Mouse (Mus musculus) embryo, embryonic 9.5 days (tissue): ENCODE results near the gene Dst.

Experiments used
- DNase-seq: peaks from one replicate; pipeline ENCODE4 v3.0.0-alpha.2; 2017; ENCODE audit errors: extremely low spot score

Gene Dst

DNA sequence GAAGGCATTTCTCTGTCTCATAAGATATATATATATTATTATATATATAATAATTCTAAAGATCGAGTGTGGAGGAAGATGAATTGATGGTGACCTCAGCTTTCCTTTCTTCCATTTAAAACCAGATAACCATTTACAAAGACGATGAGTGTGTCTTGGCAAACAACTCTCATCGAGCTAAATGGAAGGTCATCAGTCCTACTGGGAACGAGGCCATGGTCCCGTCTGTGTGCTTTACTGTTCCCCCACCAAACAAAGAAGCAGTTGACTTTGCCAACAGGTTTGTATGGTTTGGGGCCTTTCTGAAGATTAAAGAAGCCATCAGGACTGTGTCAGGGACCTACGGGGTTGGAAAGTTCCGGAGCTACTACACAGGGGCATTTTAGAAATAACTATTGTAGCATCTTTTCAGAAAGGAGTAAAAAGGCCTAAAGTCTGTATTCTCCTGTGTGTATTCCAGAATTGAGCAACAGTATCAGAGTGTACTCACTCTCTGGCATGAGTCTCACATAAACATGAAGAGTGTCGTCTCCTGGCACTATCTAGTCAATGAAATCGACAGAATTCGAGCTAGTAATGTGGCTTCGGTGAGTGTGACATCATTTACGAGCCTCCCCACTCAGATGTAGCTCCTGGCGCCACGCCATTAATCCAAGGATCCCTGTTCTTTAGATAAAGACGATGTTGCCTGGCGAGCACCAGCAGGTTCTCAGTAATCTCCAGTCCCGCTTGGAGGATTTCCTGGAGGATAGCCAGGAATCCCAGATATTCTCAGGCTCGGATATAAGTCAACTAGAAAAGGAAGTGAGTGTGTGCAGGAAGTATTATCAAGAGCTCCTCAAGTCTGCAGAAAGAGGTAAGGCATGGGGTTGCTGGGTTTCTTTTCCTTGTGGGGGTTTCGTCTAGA, 259.4 kb downstream of the Dst start:
- no peak for DNase-seq

DNA sequence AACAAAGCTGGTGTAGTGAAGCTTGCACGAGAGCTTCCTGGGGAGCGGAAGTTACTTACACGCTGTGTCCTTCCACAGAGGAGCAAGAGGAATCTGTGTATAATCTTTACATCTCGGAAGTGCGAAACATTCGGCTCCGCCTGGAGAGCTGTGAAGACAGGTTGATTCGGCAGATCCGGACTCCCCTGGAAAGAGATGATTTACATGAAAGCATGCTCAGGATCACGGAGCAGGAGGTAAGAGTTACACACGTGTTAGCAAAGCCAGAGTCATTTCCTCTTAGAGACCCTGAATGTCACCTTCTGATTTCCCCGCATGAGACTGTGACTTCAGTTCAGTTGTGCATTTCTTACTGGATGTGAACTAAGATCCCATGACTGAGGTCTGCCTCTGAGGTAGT, 261.1 kb downstream of the Dst start:
- no peak for DNase-seq

DNA sequence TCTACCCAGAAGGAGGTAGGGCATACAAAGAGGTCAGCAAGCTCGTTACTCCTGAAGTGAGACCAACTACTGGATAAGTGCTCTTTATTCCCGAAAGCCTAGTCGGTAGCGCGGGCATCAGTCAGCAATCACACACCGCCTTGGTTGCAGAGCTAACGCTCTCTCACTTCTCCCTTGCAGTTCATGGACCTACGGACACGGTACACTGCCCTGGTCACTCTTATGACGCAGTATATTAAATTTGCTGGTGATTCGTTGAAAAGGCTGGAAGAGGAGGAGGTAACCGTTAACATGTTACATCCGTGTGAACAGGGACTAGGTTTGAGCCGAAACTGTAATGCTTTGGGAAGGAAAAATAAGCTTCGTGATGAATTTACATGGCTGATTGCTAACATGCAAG, 266.5 kb downstream of the Dst start:
- DNase-seq, result no peak

DNA sequence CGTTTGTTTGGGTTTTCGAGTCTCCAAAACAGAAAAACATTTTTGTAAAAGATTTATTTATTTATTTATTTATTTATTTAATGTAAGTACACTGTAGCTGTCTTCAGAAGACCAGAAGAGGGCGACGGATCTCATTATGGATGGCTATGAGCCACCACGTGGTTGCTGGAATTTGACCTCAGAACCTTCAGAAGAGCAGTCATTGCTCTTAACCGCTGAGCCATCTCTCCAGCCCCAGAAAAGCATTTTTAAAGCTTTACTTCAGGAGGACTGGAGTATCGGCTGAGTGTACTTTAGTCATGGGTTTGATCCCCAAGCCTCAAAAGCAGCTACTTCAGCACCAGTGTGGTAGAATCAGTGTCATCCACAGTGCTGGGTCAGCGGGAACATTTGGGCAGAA, 266.9 kb downstream of the Dst start:
- no peak for DNase-seq

DNA sequence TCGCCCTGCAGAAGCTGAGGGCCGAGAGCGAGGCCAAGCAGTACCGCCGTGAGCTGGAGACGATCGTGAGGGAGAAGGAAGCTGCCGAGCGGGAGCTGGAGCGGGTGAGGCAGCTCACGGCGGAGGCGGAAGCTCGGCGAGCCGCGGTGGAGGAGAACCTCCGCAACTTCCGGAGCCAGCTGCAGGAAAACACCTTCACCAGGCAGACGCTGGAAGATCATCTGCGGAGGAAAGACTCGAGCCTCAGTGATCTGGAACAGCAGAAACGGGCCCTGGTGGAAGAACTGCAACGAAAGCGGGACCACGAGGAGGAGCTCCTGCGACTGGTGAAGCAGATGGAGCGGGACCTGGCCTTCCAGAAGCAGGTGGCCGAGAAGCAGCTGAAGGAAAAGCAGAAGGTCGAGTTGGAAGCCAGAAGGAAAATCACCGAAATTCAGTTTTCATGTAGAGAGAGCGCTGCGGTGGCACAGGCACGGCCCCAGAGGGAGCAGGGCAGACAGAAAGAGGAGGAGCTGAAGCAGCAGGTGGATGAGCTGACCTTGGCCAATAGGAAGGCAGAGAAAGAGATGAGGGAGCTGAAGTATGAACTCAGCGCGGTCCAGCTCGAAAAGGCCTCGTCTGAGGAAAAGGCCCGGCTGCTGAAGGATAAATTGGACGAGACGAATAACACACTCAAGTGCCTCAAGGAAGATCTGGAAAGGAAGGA, 270.1 kb downstream of the Dst start:
- no peak for DNase-seq

DNA sequence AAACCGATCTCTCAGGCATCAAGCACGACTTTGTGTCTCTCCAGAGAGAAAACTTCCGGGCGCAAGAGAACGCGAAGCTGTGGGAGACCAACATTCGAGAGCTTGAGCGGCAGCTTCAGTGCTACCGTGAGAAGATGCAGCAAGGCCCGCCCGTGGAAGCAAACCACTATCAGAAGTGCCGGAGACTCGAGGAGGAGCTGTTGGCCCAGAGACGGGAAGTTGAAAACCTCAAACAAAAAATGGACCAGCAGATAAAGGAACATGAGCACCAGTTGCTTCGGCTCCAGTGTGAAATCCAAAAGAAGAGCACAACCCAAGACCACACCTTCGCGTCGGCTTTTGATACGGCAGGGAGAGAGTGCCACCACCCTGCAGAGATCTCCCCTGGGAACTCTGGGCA, 271.7 kb downstream of the Dst start:
- no peak for DNase-seq

DNA sequence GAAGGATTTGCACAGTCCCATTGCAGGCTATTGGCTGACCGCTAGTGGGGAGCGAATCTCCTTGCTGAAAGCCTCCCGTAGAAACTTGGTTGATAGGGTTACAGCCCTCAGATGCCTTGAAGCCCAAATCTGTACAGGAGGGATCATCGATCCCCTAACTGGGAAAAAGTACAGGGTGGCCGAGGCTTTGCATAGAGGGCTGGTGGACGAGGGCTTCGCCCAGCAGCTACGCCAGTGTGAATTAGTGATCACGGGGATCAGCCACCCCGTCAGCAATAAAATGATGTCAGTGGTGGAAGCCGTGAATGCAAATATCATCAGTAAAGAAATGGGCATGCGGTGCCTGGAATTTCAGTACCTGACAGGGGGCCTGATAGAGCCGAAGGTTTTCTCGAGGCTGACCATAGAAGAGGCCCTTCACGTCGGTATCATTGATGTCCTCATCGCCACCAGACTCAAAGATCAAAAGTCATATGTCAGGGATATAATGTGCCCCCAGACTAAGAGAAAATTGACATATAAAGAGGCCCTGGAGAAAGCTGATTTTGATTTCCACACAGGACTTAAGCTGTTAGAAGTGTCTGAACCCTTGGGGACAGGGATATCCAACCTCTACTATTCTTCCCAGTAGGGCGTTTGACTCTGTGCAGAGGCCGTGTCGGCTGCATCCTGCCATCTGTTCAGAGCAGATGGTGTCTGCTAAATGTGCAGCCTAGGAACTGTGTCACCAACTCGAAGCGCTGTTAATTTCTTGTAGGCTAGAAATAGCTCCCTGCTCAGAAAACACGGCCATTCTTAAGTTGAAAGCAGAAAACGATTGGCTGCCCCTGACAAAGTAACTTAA, 274.6 kb downstream of the Dst start:
- DNase-seq, result peak; percentile 6

DNA sequence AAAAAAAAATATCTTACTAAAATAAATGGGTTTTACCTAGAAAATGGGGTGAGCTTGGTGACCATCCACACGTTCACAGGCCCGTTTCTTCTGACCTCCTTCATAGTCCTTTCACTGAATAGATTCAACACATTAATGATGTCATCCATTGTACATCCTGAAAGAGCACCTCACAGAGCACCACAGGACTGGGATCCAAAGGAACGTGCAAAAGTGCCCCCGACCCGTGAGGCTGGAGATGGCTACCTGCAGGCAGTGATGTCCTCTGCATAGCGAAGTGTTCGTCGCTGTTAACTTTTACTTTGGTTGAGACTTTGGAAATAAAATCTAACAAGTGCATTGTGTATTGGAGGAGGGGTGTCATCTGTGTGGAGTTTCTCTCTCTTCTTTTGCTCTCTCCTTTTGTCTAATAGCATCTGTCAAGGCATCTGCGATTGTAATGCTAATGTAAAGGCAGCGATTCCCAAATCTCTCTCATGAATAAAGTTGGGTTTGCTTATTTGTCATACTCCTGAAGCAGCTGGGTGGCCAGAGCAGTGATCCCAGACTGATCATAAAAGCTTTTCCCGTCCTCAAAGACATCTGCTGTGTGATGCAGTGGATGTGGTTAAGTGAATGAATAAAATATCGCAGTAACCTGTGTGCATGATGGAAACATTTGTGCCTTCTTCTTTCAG, 275.4 kb downstream of the Dst start:
- peak; percentile 8 for DNase-seq

DNA sequence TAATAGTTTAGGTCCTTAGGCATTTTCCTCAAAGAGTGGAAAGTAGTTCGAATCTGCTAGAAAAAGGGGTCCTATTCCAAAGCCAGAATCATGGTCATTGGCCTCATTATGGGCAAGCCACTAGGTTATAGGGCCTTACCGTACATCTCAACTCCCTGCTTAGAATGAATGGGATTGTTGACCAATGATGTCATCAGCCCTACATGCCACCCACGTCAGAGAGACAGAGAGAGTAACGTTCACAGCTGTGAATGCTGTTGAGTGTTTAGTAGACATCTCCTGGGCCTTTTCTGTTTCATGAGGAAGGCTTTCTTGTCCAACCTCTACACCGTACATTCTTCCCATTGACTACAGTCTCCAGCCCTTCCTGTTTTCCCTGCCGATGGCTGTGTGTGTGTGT, 276.2 kb downstream of the Dst start:
- no peak for DNase-seq

DNA sequence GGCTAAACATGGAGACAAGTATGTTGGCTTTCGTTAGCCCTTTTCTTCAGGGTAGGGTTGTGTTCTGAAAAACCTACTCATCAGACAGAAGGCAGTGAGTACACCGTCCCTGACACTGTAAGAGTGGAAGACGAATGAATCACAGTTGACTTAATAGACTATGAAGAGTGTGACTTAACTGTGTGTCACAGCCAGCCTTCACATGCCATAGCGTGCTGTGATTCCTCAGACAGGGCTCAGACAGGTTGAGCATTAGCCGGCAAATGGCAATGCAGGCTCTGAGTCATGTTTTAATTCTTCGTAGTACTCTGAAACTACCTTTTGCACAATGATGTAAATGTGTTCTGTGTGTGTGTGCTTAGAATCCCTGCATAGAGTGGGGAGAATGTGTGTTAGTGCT, 278.0 kb downstream of the Dst start:
- no peak for DNase-seq

DNA sequence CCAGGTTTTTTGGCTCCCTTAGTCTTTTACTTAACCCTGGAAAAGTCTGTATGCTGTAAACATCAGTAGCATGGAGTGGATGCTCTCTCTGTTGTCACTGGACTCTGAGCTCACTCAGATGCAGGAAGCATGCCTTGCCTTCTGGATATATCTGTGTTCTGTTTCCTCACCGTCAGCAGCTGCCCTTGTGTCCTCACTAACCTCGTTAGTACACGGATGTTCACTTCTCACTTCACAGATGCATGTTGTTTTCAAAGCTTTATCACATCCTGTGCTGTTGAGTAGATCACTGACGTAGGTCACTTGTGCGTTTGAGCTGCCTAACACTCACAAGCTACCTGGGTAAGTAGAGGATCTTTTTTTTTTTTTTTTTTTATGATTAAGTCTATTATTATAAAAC, 279.5 kb downstream of the Dst start:
- no peak for DNase-seq

DNA sequence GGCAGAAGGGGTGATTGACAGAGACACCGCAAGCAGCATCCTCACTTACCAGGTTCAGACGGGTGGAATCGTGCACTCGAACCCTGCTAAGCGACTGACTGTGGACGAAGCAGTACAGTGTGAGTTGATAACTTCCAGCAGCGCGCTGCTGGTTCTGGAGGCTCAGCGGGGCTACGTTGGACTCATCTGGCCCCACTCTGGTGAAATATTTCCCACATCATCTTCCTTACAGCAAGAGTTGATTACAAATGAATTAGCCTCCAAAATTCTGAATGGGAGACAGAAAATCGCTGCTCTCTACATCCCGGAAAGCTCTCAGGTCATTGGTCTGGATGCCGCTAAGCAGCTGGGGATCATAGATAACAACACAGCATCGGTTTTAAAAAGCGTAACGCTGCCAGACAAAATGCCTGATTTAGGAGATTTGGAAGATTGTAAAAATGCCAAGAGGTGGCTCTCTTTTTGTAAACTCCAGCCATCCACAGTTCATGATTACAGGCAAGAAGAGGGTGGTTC, 280.8 kb downstream of the Dst start:
- DNase-seq, result no peak

DNA sequence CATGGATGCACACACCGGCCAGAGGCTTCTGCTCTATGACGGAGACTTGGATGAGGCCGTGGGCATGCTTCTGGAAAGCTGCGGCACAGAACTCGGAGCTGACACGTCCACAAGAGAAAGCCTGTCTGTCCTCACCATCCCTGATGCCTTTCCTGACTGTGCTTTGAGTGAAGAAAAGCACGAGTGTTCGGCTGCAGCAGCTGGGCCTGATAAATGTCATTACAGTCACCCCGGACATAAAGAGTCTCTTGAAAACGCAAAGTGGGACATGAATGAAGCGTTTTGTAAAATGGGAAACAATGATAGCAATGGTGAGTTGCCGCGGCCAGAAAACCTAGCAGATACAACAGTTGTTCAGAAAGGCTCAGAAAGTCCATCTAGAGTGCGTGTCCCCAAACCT, 281.3 kb downstream of the Dst start:
- no peak for DNase-seq

DNA sequence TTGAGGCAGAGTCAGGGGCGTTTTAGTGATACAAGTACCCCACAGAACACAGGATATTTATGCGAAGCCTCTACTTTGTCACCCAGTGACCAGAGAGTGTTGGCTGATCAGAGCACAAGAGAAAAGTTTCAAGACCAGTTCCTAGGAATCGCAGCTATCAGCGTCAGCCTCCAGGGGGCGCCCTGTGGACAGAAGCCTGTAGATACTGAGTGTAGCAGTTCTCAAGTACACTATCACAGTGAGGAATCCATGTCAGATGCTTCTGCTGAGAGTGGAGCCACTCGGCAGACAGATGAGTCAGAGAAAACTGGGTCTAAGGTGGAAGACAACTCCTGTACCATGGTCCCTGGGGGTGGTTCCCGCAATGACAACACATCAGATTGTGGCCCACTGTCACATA, 281.9 kb downstream of the Dst start:
- peak; percentile 35 for DNase-seq

DNA sequence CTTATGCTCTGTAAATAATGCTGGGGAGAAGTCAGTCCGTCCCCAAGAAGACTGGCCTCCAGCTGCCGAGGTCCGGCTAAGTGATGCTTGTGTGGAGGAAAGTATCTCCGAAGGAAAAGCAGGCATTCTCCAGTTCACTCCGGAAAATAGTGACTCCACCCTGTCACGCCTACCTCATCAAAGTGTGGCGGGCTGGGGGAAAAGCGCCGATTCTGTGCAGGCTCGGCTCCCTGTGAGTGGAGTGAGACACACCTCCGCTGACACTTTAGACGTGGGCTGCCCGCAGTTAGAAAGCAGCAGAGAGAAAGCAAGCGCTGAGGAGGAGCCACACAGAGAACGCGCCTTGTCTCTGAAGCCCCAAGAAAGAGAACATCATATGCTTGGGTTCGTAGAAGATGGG, 284.1 kb downstream of the Dst start:
- no peak for DNase-seq

DNA sequence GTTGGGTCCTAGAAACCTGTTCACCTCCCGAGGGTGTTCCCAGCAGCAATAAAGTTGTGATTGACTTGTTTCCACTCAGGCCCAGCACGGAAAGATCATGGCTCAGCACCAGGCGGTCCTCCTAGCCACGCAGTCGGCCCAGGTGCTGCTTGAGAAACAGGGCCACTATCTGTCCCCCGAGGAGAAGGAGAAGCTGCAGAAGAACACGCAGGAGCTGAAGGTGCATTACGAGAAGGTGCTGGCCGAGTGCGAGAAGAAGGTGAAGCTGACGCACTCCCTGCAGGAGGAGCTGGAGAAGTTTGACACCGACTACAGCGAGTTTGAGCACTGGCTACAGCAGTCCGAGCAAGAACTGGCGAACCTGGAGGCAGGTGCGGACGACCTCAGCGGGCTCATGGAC, 292.8 kb downstream of the Dst start:
- no peak for DNase-seq

DNA sequence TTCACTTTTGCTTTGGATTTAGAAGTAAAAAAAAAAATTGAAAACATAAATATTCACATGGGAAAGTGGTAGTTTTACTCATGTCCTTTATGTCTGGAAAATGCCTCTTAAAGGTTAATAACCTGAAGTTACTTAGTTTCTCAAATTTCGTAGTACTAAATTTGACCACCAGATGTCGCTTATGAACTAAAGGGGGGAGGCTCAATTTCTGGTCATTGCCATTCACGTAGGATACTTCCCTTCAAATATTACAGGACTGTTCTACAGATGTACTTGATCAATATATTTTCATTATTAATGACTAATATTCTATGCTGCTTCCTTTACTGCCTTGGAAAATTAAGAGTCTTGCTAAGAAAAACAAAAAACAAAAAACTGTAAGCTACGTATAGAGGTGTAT, 293.5 kb downstream of the Dst start:
- no peak for DNase-seq

DNA sequence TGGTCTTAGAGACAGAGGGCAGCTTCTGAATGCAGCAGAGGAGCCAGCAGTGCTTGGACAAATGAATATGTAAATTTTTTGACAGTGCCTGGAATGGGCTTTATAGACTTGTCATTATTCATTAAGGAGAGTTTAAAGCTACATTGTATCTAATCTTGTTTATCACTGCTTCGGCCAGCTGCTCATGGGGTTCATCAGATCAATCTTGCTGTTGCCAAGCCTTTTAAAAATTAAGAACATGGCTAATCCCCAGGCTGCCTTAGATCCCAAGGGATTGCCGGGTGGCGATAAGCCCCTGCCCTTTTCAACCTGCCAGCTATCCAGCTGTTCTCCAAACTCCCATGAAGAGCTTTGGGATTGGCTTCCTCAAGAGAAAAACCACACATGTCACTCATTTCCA, 303.7 kb downstream of the Dst start:
- no peak for DNase-seq

DNA sequence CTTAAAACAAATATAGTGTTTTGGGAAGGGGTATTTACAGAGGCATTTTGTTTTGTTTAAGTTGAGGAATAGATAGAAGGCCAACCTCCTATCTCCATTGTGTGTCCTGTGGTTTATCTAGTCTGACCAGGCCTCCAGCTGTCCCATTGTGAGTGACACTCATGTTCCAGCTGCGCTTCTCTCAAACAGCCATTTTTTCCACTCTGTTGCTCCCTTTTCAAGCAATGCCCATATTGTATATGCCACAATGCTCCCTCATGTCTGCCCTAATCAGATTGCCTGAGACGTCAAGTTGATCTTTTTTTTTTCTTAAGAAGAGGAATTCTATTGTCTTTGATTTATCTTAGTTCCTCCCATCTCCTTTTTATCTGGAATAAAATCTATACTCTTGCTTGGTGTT, 308.4 kb downstream of the Dst start:
- DNase-seq, result no peak

DNA sequence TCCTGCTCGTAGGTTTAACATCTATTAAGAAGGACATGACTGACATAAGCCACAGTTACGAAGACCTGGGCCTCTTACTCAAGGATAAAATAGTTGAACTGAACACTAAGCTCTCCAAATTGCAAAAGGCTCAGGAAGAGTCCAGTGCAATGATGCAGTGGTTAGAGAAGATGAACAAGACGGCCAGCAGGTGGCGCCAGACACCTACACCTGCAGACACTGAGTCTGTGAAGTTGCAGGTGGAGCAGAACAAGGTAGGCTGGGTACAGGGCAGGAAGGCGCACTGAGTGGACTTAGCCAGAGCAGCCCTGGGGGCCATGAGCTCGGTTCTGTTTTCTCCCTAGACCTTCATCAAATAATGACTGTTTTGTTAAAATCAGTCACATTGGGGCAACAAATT, 310.3 kb downstream of the Dst start:
- DNase-seq, result peak; percentile 66

DNA sequence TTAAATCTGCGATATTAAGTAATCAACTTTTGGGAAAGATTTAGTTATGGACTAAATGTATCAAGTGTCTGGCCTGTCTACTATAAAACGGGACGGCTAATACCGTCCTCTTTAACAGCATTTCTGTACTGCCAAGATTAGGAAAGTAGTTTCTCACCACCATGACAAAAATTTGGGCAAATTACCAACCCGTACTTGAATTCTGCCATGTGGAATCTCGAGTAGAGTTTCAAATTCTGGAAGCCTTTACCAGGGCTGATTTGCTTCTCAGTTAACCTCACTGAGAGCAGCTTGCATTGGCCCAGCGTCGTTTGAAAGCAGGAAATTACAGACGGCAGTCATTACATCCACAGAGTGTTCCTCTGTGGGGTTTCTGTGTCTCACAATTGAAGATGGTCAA, 310.8 kb downstream of the Dst start:
- DNase-seq, result no peak
